Mouse (Mus musculus) lung, postnatal 0 days (tissue): ENCODE measurements at regions not wholly inside any gene's neighbourhood (a gene's known extent, or its start where the extent isn't known, plus 50 kb on each side); places are given as distances from the start of the nearest gene placed in this dataset.
A peak's percentile ranks its signal among the peaks of the same experiment; 100 is the strongest.

Experiments
- ATAC-seq: fragments of 200-750 bp; cut with Nextera tagmentation; 2 replicates; pipeline ENCODE4 v1.8.0; 2017; ENCODE audit warnings: moderate library complexity
- DNase-seq: peaks from one replicate; pipeline ENCODE4 v3.0.0-alpha.2; 2016; ENCODE audit warnings: low spot score
- H3K27ac ChIP-seq: fragments of 300-500 bp; sonication (generic); 2 replicates; pipeline ENCODE4 v1.5.1; 2014; ENCODE audit warnings: antibody characterized with exemption, mild to moderate bottlenecking, low read length, mixed read lengths
- H3K27me3 ChIP-seq: fragments of 300-500 bp; sonication (generic); replicated peaks from 2 replicates; pipeline ENCODE4 v1.6.1; 2014; ENCODE audit warnings: low read length, mixed read lengths; ENCODE audit not compliant: insufficient read depth
- H3K36me3 ChIP-seq: fragments of 300-500 bp; sonication (generic); 2 replicates; pipeline ENCODE4 v1.6.1; 2014; ENCODE audit warnings: low read length, mixed read lengths; ENCODE audit not compliant: insufficient read depth
- H3K4me1 ChIP-seq: fragments of 300-500 bp; sonication (generic); 2 replicates; pipeline ENCODE4 v1.6.1; 2014; ENCODE audit warnings: antibody characterized with exemption, low read depth, low read length, mixed read lengths; ENCODE audit not compliant: insufficient read depth
- H3K4me2 ChIP-seq: fragments of 300-500 bp; sonication (generic); replicated peaks from 2 replicates; pipeline ENCODE4 v1.6.1; 2014; ENCODE audit warnings: low read depth, mild to moderate bottlenecking, low read length, moderate library complexity, mixed read lengths
- H3K4me3 ChIP-seq: fragments of 300-500 bp; sonication (generic); 2 replicates; pipeline ENCODE4 v1.5.1; 2014; ENCODE audit warnings: low read depth, low read length
- H3K9ac ChIP-seq: fragments of 300-500 bp; sonication (generic); replicated peaks from 2 replicates; pipeline ENCODE4 v1.6.1; 2014; ENCODE audit warnings: low read depth, mild to moderate bottlenecking
- H3K9me3 ChIP-seq: fragments of 300-500 bp; sonication (generic); 2 replicates; pipeline ENCODE4 v1.6.1; 2016; ENCODE audit warnings: low read length, mixed read lengths
- CTCF ChIP-seq: IDR thresholded peaks from 2 replicates; pipeline ENCODE4 v1.5.1; 2016; ENCODE audit warnings: antibody characterized with exemption, mild to moderate bottlenecking
- EP300 ChIP-seq: IDR thresholded peaks from 2 replicates; pipeline ENCODE4 v1.6.1; 2016; ENCODE audit warnings: antibody characterized with exemption, mild to moderate bottlenecking, control low read depth
- WGBS: fragments of 180-500 bp; shearing (Covaris S2); extraction: QIAGEN DNeasy Blood & Tissue Kit; methylation state at CpG from one replicate; pipeline ENCODE4 v1.1.7; 2014; 5-methylcytosine and 5-hydroxymethylcytosine counted together

DNA sequence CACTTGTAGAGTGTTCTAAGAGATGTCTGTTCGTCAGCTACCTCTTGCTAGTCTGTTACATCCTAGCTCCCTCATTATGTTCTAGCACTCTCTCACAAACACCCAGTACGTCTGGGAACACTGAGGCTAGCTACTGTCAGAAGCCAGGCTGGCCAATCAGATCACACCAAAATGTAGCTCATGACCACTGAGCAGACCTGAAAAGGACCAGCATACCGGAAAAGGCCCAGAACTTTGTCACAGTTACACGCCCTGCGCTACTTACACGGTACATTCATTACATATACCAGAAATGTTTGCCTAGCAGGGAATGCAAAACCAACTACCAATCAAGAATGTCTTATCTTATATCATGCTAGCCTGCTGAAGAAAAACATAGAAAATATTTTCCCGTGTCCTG is 216.5 kb upstream of the Foxq1 start:
- TF ChIP-seq EP300 (no peak), CTCF (no peak)
- Histone ChIP-seq H3K4me3 (no peak overlapping the region), H3K4me1 (no peaks in the 10 kb centered on the region; the same call in 1 of the 2 replicates), H3K9me3 (no peaks in the 10 kb centered on the region), H3K9ac (no peak overlapping the region), H3K27ac (no peak overlapping the region), H3K4me2 (no peak overlapping the region), H3K36me3 (no peaks in the 10 kb centered on the region), H3K27me3 (no peaks in the 10 kb centered on the region)
- 82% methylated on average over 7 of the region's 7 CpGs for WGBS
- no peak for ATAC-seq
- DNase-seq, result no peak

DNA sequence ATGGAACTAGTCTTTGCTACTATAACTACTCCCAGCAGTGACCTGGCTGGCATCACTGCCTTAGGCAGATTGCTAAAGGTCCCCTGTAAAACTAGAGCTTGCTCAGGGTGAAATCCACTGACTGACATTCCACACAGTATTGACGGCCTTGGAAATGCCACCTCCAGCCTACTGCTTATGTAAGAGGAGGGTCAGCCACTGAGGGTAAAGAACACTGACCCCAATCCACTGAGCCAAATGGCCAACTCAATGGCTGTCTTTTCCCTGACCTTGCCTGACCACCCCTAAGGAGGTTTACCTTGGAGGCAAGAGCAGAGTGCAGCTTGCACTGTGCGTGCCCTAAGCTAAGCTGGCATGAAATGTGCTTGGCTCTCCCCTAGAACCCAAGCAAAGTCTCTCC is 216.0 kb upstream of the Foxq1 start:
- no peak for DNase-seq
- Histone ChIP-seq H3K36me3 (no peaks in the 10 kb centered on the region), H3K27me3 (no peaks in the 10 kb centered on the region), H3K9ac (no peak overlapping the region), H3K27ac (no peak overlapping the region), H3K4me1 (no peaks in the 10 kb centered on the region; the same call in 1 of the 2 replicates), H3K9me3 (no peaks in the 10 kb centered on the region), H3K4me3 (no peak overlapping the region), H3K4me2 (no peak overlapping the region)
- 76% methylated on average over 2 of the region's 2 CpGs for WGBS
- ATAC-seq, result no peak
- TF ChIP-seq CTCF, result no peak
- TF ChIP-seq EP300, result no peak

DNA sequence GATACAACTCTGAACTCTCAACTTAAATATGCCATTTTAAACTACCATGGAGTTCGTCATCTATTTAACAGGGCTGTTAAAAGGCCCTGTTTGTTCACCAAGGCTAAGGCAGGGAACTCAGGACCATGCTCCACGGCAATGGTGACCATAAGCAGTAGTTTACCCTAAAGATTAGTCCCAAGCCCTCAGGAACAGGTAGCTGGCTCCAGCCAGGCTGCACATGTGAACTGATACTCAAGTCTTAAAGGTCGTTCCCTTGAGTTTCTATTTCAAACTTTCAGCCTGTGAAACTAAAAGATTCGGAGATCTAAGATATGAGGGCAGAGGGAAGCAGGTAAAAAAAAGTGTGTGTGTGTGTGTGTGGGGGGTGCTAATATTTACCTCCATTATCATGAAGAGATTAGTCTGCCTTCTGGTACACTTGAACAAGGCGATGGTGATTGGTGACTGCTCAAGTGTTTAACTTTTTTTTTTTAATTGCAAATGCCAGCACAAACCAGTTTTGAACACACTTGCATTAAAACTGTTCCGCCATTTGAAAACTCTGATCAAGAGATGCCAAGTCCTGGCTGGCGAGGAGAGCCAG is 215.5 kb upstream of the Foxq1 start:
- no peak for TF ChIP-seq EP300
- no peak for TF ChIP-seq CTCF
- 60% methylated on average over 7 of the region's 7 CpGs for WGBS

DNA sequence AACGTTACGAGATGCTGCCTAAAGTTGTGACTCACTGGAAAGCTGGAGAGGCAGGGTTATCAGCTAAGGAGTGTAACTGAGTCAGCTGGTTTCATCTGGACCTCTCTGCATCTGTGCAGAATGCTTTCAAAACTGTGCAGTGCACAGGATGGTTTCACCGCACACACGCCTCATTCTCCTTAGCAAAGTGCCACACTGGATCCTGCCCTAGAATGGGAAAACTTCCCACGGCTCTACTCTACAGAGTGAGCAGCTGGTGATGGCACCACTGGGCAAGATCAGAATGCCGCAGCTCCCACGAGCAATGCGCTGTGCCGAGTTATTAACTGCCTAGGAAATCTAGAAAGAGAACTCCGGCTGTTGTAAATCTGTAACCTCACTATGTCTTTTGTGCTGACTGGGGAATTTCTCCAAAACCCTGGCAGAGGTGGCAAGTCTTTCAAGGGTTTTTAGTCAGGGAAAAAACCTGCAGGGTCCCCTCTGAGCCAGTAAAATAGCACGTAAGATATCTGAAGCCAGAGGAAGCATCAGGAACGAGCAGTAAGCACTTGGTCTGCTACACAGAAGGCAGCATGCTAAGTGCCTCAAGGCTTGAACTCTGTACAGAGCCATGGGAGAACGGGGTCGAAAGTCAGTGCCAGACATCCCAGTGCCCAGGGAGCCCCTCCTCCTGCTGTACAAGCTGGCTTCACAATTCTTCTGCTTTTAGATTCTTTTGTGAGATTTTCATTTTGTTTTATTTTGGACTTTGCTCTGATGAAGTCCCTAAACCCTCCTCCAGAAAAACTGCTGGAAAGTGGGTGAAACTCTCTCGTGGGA is 214.4 kb upstream of the Foxq1 start:
- no peaks in the 10 kb centered on the region for H3K36me3 ChIP-seq
- no peaks in the 10 kb centered on the region for H3K9me3 ChIP-seq
- no peak overlapping the region for H3K4me3 ChIP-seq
- no peak overlapping the region for H3K27ac ChIP-seq
- no peak overlapping the region for H3K9ac ChIP-seq
- 64% methylated on average over 15 of the region's 15 CpGs for WGBS
- ATAC-seq (no peak), DNase-seq (no peak)
- no peaks in the 10 kb centered on the region; the same call in 1 of the 2 replicates for H3K4me1 ChIP-seq
- no peaks in the 10 kb centered on the region for H3K27me3 ChIP-seq
- no peak for TF ChIP-seq CTCF
- no peak for TF ChIP-seq EP300
- H3K4me2 ChIP-seq, result no peak overlapping the region

More for the DNA sequence above, 215.5 kb upstream of the Foxq1 start:
- Histone ChIP-seq H3K4me1 (no peaks in the 10 kb centered on the region; the same call in 1 of the 2 replicates), H3K9me3 (no peaks in the 10 kb centered on the region), H3K36me3 (no peaks in the 10 kb centered on the region), H3K4me2 (no peak overlapping the region), H3K4me3 (no peak overlapping the region), H3K27me3 (no peaks in the 10 kb centered on the region), H3K9ac (no peak overlapping the region), H3K27ac (no peak overlapping the region)
- ATAC-seq (no peak), DNase-seq (no peak)

DNA sequence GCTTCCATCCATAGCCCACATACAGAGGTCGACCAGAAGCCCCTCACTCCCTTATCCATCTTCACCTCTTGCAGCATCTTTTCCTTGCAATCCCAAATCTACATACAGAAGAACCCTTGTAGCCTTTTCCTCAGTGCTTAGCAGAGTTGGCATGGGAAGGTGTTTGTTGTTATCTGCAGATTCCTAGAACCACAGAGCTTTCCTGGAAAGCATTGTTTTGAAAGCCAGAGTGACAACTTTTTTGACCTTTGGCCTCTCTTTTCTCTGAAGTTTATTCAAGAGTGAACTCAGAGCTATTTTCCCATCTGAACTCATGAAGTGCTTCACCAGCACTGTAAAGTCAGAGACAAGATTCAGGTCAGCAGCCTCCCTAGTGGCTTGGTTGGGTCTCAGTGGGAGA is 209.7 kb upstream of the Foxq1 start:
- no peak overlapping the region for H3K4me3 ChIP-seq
- no peaks in the 10 kb centered on the region for H3K4me1 ChIP-seq
- ATAC-seq, result 0 out of 2 replicates have a peak, but pooled peaks have one; percentile 27
- WGBS, result 40% methylated on average over 1 of the region's 1 CpGs
- H3K36me3 ChIP-seq, result no peaks in the 10 kb centered on the region
- H3K9me3 ChIP-seq, result no peaks in the 10 kb centered on the region
- H3K27me3 ChIP-seq, result no peaks in the 10 kb centered on the region
- H3K9ac ChIP-seq, result no peak overlapping the region
- TF ChIP-seq EP300 (no peak), CTCF (0 out of 2 replicates have a peak, but pooled peaks have one; percentile 6)
- DNase-seq, result peak; percentile 23
- no peak overlapping the region for H3K27ac ChIP-seq
- no peak overlapping the region for H3K4me2 ChIP-seq

DNA sequence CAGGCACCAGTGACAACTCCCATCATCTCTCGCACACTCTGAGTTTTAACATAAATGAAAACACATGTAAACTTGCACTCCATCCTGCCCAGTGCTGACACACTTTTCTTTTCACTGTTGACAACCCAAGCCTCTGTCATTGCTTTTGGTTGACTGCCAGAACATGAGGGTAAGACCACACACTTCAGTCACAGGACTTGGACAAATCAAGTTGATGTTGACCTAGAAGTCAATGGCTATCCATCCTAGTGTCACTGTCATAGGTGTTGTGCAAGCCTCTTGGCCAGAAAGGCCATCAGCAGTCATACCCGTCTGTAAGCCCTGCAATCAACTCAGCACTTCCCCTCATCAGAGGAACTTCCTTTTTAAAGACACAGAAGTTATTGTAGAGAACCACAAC is 208.9 kb upstream of the Foxq1 start:
- Histone ChIP-seq H3K36me3 (no peaks in the 10 kb centered on the region), H3K9ac (no peak overlapping the region), H3K9me3 (no peaks in the 10 kb centered on the region), H3K4me2 (no peak overlapping the region), H3K4me1 (no peaks in the 10 kb centered on the region), H3K4me3 (no peak overlapping the region), H3K27ac (no peak overlapping the region), H3K27me3 (no peaks in the 10 kb centered on the region)
- TF ChIP-seq CTCF (no peak), EP300 (no peak; the same call in 1 of the 2 replicates)
- WGBS, result 32% methylated on average over 2 of the region's 2 CpGs
- peak; percentile 42 for DNase-seq
- peak; percentile 55 for ATAC-seq
